Mouse (Mus musculus) lung, postnatal 0 days (tissue): ENCODE data around the gene Igsf21.

Experiments
- CTCF ChIP-seq: IDR thresholded peaks from 2 replicates; pipeline ENCODE4 v1.5.1; 2016; ENCODE audit warnings: antibody characterized with exemption, mild to moderate bottlenecking
- EP300 ChIP-seq: IDR thresholded peaks from 2 replicates; pipeline ENCODE4 v1.6.1; 2016; ENCODE audit warnings: antibody characterized with exemption, mild to moderate bottlenecking, control low read depth

DNA sequence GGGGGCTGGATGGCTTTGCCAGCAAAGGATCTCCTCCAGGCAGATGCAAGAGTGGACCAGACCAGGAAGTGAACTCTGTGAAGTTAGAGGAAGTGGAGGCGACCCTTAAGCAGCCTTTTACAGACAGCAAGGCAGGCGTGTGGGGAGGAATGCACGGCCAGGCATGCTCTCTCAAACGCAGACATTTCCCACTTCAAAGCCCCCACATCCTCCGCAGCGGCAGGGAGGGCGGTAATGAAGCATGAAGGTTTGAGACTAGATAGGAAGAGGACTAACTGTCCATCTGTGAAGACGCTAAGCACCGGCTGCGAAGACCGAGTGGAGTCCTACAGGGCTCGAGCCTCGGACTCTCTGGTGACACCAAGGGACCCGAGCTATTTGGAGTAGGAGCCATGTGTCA is 46.3 kb downstream of the Igsf21 start:
- no peak for TF ChIP-seq CTCF
- TF ChIP-seq EP300 = no peak
